Mouse (Mus musculus): ENCODE results near the gene Elovl7. TPM values are rescaled to one million over a fixed set of nuclear protein-coding genes. Genes with fewer than 3 reads are reported as not detected.

Elovl7 gene
- total RNA-seq, 1 experiment from 2014 or later = 3.7 TPM

DNA sequence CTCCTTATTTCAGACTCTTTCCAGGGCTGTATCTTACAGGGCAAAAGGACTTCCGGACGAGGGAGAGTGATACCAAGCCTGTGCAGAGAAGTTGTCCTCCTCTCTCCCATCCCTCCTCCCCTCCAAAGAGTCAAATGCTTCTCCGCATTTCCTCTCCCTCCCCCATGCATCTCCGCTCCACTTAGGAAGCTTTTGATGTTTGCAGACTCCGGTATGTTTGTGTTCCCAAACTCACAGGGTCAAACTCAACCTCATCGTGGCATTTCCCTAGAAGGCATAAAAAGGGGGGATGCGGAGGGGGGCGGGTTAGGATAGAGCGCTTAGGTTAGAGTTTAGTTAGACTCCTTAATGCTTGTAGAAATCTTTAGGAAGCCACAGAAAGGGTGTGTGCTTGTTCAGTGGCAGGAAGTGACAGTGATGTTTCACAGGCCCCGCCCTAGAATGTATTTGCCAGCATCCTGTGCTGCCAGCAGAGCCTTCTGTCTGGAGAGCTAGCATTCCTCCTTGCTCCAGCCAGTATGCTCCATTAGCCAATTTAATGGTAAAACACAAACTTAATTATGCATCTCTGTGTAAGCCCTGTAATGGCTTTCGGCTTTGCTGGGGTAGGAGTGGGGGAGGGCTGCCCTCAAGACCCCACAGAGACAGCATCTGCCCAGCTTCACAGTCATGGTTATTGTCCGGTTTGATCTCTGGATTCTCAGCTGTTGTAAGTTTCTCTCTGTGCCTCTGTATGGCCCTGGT, 83.3 kb downstream of the Elovl7 start:
- peak; percentile 95 for ATAC-seq (replicated peaks; ENCODE audit: low read depth, poor library complexity, severe bottlenecking)

DNA sequence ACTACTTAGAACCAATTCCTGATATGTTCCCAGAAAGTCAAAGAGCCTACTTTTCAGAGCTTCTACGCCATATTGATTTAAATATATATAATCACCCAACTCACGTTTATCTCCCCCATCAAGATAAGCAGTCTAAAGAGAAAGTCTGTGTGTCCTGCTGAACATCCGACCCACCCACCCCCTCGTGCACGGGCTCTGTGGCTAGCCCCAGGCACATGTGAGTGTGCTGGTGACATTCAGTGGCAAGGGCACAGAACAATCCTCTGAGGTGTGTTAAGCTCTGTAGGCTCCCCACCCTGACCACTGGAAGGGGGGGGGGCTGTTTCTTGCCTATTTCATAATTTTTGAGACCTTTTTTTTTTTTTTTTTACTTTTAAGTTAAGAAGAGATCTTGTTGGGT, 84.0 kb downstream of the Elovl7 start:
- ATAC-seq (replicated peaks; ENCODE audit: low read depth, poor library complexity, severe bottlenecking) = no peak

- peak; percentile 30; the same call in 1 of the 2 replicates for ATAC-seq (replicated peaks; ENCODE audit: low read depth, poor library complexity, severe bottlenecking)
Observed at GRCm38 (mm10) chr13:108300346-108300950, 86.2 kb downstream of the Elovl7 start.

- no peak for ATAC-seq (replicated peaks; ENCODE audit: low read depth, poor library complexity, severe bottlenecking)
Observed at GRCm38 (mm10) chr13:108301411-108301810, 87.2 kb downstream of the Elovl7 start.

DNA sequence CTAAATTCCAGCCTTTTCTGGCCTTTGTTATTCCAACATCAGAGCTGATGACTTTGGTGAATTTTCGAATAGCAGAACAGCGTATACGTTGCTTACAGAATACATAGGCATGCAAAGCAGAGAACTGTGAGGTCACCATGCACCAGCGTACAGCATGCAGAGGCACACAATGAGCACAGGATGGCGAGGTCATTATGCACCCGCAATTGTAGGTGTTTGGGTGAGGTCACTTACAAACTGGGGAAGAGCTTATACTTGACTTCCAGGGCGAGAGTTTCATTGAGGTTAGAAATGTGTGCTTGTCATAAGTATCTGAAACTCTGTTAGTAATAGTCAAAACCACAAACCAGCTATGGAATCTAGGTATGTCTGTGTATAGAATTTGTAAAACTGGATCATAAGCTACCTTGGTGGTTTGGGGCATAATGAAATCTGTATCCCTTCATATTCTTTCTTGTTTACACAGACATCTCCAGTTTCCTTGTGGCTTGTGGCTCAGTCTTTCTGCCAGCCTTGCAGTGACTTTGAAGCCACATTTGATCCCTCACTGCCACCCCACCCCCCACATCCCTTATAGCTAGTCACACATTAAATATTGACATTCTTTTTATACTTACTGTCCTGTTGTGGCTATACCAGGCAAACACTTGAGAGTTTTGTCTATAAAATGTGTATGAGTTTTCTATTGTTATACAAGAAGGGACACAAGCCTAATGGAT, 88.9 kb downstream of the Elovl7 start:
- no peak for ATAC-seq (replicated peaks; ENCODE audit: low read depth, poor library complexity, severe bottlenecking)

GRCm38 (mm10) chr13:108303841-108304240, 89.6 kb downstream of the Elovl7 start:
- peak; percentile 49 for ATAC-seq (replicated peaks; ENCODE audit: low read depth, poor library complexity, severe bottlenecking)

DNA sequence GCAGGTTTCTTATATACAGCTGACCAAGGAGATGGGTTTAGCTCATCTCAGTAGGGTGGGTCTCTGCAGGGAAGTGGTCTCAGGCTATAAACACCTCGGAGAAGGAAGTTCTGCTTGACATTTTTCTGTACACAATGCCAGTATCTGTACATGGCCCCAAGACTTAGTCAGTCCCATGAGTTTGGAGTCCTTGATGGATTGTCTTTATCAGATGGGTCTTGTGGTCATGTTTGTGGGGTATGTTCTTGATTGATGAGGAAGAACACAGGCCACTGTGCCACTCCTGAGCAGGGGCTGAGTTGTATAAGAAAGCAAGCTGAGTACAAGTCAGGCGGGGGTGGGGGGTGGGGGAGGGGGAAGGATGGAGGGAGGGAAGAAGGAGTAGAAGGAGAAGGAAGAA, 90.5 kb downstream of the Elovl7 start:
- peak; percentile 64 for ATAC-seq (replicated peaks; ENCODE audit: low read depth, poor library complexity, severe bottlenecking)

- peak; percentile 85 for ATAC-seq (replicated peaks; ENCODE audit: low read depth, poor library complexity, severe bottlenecking)
Observed at GRCm38 (mm10) chr13:108315702-108316486, 101.7 kb downstream of the Elovl7 start, which contains the start of gene Depdc1b. TSS of gene Depdc1b (plus strand) at chr13:108316332.

GRCm38 (mm10) chr13:108316487-108316903, 102.3 kb downstream of the Elovl7 start:
- peak; percentile 39 for ATAC-seq (replicated peaks; ENCODE audit: low read depth, poor library complexity, severe bottlenecking)

DNA sequence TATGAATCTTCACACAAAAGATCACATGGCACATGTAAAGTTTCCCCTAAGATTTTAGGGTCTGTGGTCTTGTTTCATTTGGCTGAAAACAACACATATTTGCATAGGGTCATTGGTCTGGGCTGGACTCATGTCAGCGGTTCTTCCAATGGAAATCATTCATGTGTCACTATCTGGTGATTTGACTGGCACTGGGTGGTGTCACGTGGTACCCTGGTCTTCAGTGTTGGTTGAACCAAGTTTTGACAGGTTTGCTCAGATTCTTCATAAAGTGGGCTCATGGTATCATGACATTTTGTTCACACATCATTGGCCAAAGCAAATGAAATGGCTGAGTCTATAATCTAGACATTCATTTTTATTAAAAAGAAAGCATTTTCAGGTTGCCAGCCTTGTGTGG, 103.2 kb downstream of the Elovl7 start:
- ATAC-seq (replicated peaks; ENCODE audit: low read depth, poor library complexity, severe bottlenecking) = no peak

DNA sequence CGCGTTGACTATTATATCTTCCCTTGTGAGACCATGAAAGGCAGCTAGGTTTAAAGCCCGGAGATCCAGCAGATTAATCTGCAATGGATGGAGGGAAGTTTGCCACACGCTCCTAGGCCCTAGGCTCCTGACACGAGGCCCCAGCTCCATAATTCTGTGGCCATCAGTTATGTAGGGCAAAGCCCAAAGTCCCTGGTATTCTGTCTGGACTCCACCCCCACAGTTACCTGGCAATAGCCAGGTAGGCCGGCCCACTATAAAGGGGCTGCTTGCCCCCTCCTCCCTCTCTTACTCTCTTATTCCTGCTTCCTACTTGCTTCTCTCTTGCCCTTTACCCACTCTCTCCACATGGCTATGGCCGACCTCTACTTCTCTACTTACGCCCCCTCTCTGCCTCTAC, 104.8 kb downstream of the Elovl7 start:
- no peak for ATAC-seq (replicated peaks; ENCODE audit: low read depth, poor library complexity, severe bottlenecking)

GRCm38 (mm10) chr13:108320216-108320615, 106.0 kb downstream of the Elovl7 start:
- no peak for ATAC-seq (replicated peaks; ENCODE audit: low read depth, poor library complexity, severe bottlenecking)

DNA sequence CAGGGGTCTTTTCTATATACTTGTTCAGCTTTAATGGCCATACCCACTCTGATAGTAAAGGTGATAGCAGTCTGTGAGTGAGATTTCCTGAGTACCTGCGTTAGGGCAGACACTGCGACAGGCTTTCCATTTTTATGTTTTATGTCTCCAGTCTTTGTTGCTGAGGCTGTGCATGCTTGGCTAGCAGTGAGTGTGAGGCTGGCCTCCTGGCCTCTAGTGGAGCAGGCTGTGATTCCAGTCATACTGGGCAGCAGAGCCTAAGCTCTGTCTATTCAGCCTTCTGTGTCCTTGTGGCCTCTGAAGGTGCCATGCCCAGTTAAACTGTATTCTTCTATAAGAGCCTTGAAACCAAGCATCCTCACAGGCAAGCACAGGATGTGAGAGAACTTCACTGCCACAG, 108.3 kb downstream of the Elovl7 start:
- no peak for ATAC-seq (replicated peaks; ENCODE audit: low read depth, poor library complexity, severe bottlenecking)

GRCm38 (mm10) chr13:108323317-108323716, 109.1 kb downstream of the Elovl7 start:
- ATAC-seq (replicated peaks; ENCODE audit: low read depth, poor library complexity, severe bottlenecking) = no peak

GRCm38 (mm10) chr13:108323866-108324829, 109.9 kb downstream of the Elovl7 start:
- ATAC-seq (replicated peaks; ENCODE audit: low read depth, poor library complexity, severe bottlenecking) = no peak

DNA sequence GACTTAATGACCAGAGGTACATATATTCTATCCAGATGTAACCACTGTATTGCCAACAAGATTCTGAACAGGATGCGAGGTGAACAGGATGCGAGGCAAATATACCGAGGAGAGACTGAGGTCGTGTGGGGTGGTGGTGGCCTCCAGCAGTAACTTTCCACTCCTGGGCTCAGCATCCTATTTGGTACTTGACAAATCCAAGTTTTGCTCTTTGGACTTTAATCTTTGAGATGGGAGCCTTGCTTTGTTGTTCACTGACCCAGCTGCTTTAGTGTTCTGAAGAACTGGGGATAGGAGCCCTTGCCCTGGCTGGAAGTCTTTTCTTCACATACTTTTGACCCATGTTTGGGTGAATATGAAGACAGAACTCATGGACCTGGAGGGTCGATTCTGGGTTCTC, 111.7 kb downstream of the Elovl7 start:
- ATAC-seq (replicated peaks; ENCODE audit: low read depth, poor library complexity, severe bottlenecking) = no peak

GRCm38 (mm10) chr13:108326351-108326750, 112.1 kb downstream of the Elovl7 start:
- no peak for ATAC-seq (replicated peaks; ENCODE audit: low read depth, poor library complexity, severe bottlenecking)

DNA sequence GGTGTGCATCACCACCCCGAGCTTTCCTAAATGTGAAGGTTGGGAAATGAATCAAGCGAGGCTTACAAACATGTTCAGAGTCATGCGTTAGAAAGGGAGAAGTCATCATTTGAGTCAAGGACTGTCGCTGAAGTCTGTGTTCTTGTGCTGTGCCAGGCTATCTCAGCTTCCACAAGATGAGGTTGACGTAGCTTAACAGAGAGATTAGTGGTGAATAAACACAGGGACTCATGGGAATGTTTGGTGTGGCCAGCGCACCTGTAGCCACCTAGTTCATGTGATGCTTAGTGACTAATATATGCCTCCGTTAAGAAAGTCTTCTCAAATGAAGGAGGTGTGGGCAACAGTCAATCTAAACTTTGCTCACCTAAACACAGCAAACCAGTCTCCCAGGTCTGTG, 112.8 kb downstream of the Elovl7 start:
- no peak for ATAC-seq (replicated peaks; ENCODE audit: low read depth, poor library complexity, severe bottlenecking)
